Mouse (Mus musculus): ENCODE measurements around the gene Aspg.

DNA sequence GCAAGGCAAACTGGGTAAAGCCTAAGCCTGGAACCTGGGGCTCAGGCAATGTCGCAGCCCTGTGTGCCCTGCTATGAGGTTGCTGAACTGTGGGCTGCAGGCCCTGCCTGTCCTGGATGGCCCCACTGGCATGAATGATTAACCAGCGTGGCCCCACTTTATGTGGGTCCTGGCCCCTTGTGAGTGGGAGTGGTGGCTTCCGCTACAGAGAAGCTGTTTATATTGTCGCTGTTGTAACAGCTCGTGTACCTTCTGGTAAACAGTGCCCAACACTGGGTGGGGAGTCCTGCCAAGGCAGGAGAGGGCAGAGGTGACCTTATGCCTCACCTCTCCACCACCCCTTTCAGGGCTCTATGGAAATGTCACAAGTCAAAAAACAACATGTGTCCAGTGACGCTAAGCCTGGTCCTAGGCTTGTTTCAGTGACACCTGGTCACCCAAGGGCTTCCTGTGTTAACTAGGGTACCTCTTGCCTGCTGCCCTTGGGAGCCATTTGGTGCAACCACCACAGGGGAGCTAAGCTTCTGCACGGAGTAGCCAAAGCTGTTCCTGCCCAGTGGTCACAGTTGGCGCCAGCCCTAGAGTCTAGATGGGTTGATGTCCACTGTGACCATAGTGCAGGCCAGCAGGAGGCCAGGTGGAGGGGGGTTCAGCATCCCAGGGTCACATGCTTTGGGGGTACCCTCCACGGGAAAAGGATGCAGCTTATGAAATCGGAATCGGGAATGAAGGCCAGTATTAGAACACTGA, 2.4 kb downstream of the Aspg start:
- TF ChIP-seq CTCF (IDR thresholded peaks at IDR 0.05; ENCODE audit: extremely low read depth, insufficient read depth, low read length) (no peak), POLR2A (IDR thresholded peaks at IDR 0.05; ENCODE audit: extremely low read depth, insufficient read depth, low read length) (no peak)

Data from cortical plate, adult 2 months (tissue).